Mouse (Mus musculus): ENCODE data around the gene Ar.

Gene Ar

DNA sequence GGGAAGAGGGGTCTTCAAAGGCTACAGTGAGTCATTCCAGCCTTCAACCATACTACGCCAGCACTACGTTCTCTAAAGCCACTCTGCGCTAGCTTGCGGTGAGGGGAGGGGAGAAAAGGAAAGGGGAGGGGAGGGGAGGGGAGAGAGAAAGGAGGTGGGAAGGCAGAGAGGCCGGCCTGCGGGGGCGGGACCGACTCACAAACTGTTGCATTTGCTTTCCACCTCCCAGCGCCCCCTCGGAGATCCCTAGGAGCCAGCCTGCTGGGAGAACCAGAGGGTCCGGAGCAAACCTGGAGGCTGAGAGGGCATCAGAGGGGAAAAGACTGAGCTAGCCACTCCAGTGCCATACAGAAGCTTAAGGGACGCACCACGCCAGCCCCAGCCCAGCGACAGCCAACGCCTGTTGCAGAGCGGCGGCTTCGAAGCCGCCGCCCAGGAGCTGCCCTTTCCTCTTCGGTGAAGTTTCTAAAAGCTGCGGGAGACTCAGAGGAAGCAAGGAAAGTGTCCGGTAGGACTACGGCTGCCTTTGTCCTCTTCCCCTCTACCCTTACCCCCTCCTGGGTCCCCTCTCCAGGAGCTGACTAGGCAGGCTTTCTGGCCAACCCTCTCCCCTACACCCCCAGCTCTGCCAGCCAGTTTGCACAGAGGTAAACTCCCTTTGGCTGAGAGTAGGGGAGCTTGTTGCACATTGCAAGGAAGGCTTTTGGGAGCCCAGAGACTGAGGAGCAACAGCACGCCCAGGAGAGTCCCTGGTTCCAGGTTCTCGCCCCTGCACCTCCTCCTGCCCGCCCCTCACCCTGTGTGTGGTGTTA is at the start of gene Ar:
Ar (plus strand) TSS at position 239 of the 812 bp plus-strand sequence.
- no peak for DNase-seq (ENCODE audit: extremely low spot score, low read depth, low spot score)

- DNase-seq (ENCODE audit: extremely low spot score, low read depth, low spot score) = no peak
These were observed 1.3 kb downstream of the Ar start for GRCm38 (mm10) chrX:98149724-98150392.

- no peak for DNase-seq (ENCODE audit: extremely low spot score, low read depth, low spot score)
These were observed 2.0 kb downstream of the Ar start for GRCm38 (mm10) chrX:98150393-98151119.

GRCm38 (mm10) chrX:98189759-98190158 is 41.2 kb downstream of the Ar start:
- DNase-seq (ENCODE audit: extremely low spot score, low read depth, low spot score) = no peak

DNA sequence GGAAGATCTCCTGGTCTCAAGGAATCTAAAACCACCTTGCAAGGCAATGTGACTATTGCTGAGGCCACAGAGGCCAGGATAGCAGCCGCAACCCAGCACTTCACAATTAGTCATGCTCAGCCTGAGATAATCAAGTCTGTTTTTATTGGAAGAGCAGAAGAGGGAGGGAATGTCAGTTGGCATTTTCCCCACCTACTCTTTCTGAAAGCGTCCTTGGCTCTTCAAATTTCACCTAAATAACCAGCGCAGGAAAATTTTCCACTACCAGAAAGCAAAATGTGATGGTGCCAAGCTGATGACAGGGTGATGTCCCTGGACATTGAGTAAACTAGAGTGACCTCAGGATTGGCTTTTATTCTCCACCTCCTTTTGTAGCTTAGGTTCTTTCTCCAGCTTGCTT is 57.2 kb downstream of the Ar start:
- DNase-seq (ENCODE audit: extremely low spot score, low read depth, low spot score) = no peak

DNA sequence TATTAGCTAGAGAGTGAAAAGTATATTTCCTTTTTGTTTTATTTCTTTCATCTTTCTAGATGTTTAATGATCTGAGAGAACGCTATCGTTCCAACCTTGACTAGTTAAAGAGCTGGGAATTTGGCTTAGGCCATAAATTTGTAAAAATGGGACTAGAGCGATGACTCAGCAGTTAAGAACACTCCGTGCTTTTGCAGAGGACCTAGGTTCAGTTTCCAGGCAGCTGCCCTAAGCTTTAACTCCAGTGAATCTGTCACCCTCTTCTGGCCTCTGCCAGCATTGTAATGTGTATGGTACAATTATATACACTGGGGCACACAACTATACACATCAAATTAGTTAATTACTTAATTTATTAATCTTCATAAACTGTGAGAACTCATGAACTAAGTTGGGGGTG is 58.6 kb downstream of the Ar start:
- no peak for DNase-seq (ENCODE audit: extremely low spot score, low read depth, low spot score)

DNA sequence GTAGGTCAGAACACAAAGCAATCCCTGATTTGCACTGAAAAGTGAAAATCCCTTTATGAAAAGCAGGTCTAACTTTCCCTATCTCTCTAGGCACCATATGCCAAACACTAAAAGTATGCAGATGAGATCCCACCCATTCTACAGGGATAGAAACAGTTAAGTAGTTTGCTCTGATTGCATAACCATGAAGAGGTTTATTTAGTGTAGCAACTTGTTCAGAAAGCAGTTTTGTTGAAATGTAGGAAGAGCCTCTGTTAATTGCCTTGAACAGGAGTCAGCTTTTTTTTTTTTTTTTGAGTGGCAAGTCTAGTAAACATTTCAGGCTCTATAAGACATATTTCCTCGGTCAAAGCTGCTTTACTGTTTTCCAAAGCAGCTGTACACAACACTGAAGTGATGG is 67.5 kb downstream of the Ar start:
- DNase-seq (ENCODE audit: extremely low spot score, low read depth, low spot score) = no peak

GRCm38 (mm10) chrX:98239011-98239410 is 90.4 kb downstream of the Ar start:
- no peak for DNase-seq (ENCODE audit: extremely low spot score, low read depth, low spot score)

DNA sequence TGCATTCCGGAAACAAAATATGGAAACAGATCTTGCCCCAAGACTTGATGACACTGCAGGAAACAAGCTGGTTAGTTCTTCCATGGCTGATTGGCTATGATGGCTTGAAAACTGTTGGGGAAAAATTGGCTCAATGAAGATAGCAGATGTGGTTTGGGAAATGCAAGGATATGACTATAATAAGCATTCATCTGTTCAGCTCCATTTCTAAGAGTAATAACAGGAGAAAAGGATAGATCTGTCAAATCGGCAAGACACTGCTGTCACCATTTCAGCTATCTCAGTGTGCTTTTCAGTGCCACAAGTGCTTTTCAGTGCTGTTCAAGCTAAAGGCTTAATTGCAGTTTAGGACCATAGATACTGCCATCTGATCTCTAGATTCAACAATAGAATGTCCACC is 96.5 kb downstream of the Ar start:
- no peak for DNase-seq (ENCODE audit: extremely low spot score, low read depth, low spot score)

- DNase-seq (ENCODE audit: extremely low spot score, low read depth, low spot score) = no peak
These were observed 99.8 kb downstream of the Ar start for GRCm38 (mm10) chrX:98248363-98248762.

GRCm38 (mm10) chrX:98259620-98260019 is 111.1 kb downstream of the Ar start:
- DNase-seq (ENCODE audit: extremely low spot score, low read depth, low spot score) = no peak

GRCm38 (mm10) chrX:98265755-98266154 is 117.2 kb downstream of the Ar start:
- DNase-seq (ENCODE audit: extremely low spot score, low read depth, low spot score) = no peak

DNA sequence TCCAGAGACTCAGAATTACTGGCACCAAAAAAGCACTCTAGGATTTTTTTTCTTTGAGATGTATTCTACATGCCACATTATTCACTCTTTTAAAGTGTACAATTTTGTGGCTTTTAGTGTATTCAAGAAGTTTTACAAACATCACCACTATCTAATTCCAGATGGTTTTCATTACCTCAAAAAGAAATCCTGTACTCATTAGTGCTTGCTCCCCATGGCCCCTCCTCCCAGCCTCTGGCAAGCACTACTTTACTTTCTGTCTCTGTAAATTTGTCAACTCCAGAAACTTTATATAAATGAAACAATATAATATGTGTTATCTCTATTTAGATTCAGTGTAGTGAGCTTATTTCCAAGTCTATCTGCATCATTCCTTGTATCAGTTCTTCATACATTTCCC is 122.8 kb downstream of the Ar start:
- DNase-seq (ENCODE audit: extremely low spot score, low read depth, low spot score) = no peak

GRCm38 (mm10) chrX:98291763-98292162 is 143.2 kb downstream of the Ar start:
- no peak for DNase-seq (ENCODE audit: extremely low spot score, low read depth, low spot score)

- DNase-seq (ENCODE audit: extremely low spot score, low read depth, low spot score) = no peak
These were observed 152.1 kb downstream of the Ar start for GRCm38 (mm10) chrX:98300685-98301084.

DNA sequence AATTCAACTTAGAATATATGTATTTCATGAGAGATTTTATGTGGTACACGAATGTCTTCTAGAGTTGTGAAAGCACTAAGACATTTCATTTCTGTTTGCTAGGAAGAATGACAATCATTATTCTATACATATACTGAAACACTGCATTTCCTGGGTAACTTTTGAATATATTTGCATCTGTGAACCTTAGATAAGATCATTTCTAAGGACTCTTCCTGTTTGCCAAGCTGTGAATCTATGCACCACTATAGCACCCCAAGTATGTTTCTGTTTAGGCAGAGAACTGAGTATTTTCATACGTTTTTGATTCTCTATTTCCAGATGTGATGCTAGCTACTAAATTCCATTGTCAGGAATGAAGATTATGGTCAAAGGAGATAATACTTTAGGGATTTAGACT is 153.4 kb downstream of the Ar start:
- no peak for DNase-seq (ENCODE audit: extremely low spot score, low read depth, low spot score)

- no peak for DNase-seq (ENCODE audit: extremely low spot score, low read depth, low spot score)
These were observed 167.4 kb downstream of the Ar start for GRCm38 (mm10) chrX:98315961-98316360.

DNA sequence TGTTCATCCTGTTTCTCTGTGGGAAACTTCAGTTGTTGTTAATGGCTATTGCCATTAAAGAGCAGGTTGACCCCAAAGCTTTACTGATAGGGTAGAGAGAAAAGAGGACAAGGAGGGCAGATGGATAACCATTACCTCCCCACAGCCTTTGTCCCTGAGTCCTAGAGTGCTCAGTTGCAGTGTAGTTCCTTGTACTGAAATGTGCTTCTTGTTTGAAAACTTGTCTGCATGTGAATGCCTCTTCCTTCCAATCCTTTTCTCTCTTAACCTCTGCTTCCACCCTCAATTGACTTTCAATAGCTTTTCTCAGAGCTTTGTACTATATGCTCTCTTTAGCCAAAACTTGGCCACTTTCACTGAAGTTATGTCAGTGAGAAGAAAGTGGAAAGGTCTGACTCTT is 168.9 kb downstream of the Ar start:
- no peak for DNase-seq (ENCODE audit: extremely low spot score, low read depth, low spot score)

GRCm38 (mm10) chrX:98323105-98323504 is 174.5 kb downstream of the Ar start:
- no peak for DNase-seq (ENCODE audit: extremely low spot score, low read depth, low spot score)

GRCm38 (mm10) chrX:98347481-98347880 is 198.9 kb downstream of the Ar start:
- DNase-seq (ENCODE audit: extremely low spot score, low read depth, low spot score) = no peak

DNA sequence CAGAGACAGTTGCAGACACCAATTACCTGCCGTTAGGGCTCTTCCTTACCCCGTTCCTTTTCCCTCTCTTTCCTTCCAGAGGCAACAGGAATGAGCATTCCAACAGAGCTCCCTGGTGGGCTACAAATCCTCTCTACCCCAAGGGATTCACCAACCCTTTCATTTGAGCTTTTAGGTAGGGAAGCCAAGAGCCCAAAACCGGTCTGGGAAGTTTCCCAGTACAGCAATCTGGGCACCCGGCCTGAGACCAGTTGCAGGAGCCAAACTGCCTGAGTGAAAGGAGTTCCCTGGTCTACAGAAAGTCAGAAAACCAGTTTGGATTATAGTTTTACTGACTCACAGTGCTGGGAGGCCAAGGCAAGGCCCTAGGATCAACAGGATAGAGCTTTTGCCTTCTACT is 199.5 kb downstream of the Ar start:
- DNase-seq (ENCODE audit: extremely low spot score, low read depth, low spot score) = no peak

Measured in hindlimb bud, embryonic 11.5 days (tissue).